Mouse (Mus musculus) testis, adult 2 months (tissue): ENCODE measurements around the gene Pcca.

Experiments used
- CTCF ChIP-seq: fragments of 200-500 bp; IDR thresholded peaks from 2 replicates; pipeline ENCODE4 v1.5.1; 2012; ENCODE audit warnings: low read depth, mild to moderate bottlenecking, inconsistent platforms, low read length, moderate library complexity; ENCODE audit not compliant: control insufficient read depth, insufficient read depth, insufficient replicate concordance
- POLR2A ChIP-seq: fragments of 200-500 bp; IDR thresholded peaks from 2 replicates; pipeline ENCODE4 v1.6.1; 2012; ENCODE audit warnings: low read depth, mild to moderate bottlenecking, inconsistent platforms, low read length, moderate library complexity; ENCODE audit not compliant: control insufficient read depth

GRCm38 (mm10) chr14:122821002-122821401, 286.9 kb downstream of the Pcca start:
- TF ChIP-seq POLR2A: no peak
- TF ChIP-seq CTCF: no peak
